Mouse (Mus musculus): ENCODE data around the gene Vip. TPM values are rescaled to one million over a fixed set of nuclear protein-coding genes. Genes with fewer than 3 reads are reported as not detected.

Gene Vip
- polyA plus RNA-seq, 1 experiment from 2014 or later, result not detected

- Histone ChIP-seq H3K36me3 (replicated peaks) (no peaks in the 10 kb centered on the region), H3K27me3 (no peaks in the 10 kb centered on the region), H3K4me3 (replicated peaks) (no peak overlapping the region), H3K27ac (no peak overlapping the region), H3K4me1 (no peaks in the 10 kb centered on the region), H3K9me3 (no peaks in the 10 kb centered on the region), H3K4me2 (no peak overlapping the region), H3K9ac (no peak overlapping the region)
- ATAC-seq (ENCODE audit: low FRiP score), result no peak
- WGBS, result 30% methylated on average over 1 of the region's 1 CpGs
These were observed 4.7 kb upstream of the Vip start for GRCm38 (mm10) chr10:5634336-5634735.

GRCm38 (mm10) chr10:5637322-5637721 is 1.7 kb upstream of the Vip start:
- Histone ChIP-seq H3K9ac (no peak overlapping the region), H3K4me3 (replicated peaks) (no peak overlapping the region), H3K27me3 (no peaks in the 10 kb centered on the region), H3K4me2 (no peak overlapping the region), H3K9me3 (no peaks in the 10 kb centered on the region), H3K4me1 (no peaks in the 10 kb centered on the region), H3K36me3 (replicated peaks) (no peaks in the 10 kb centered on the region), H3K27ac (no peak overlapping the region)
- ATAC-seq (ENCODE audit: low FRiP score), result no peak
- 83% methylated on average over 4 of the region's 4 CpGs for WGBS

DNA sequence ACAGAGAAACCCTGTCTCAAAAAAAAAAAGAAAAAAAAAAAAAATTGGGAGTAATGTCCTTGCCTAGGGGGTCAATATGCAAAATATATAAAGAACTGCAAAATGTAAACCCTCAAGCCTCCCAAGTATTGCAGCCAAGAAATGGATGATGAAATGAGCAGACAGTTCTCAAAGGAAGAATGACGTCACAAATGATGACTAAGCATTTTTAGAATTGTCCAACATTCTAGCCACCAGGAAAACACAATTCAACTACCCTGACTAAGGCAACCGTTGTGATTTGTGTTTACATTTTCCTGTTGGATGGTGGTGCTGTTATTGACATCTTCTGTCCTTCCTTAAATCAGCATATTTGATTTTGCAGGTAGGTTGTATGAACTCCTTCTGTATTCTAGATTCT is 42.3 kb downstream of the Vip start:
- 90% methylated on average over 2 of the region's 2 CpGs for WGBS
- no peaks in the 10 kb centered on the region for H3K36me3 ChIP-seq (replicated peaks)
- no peaks in the 10 kb centered on the region for H3K4me1 ChIP-seq
- H3K27me3 ChIP-seq, result no peaks in the 10 kb centered on the region
- no peak overlapping the region for H3K4me2 ChIP-seq
- ATAC-seq (ENCODE audit: low FRiP score), result no peak
- no peak overlapping the region for H3K4me3 ChIP-seq (replicated peaks)
- H3K9ac ChIP-seq, result no peak overlapping the region
- no peak overlapping the region for H3K27ac ChIP-seq
- H3K9me3 ChIP-seq, result no peaks in the 10 kb centered on the region

DNA sequence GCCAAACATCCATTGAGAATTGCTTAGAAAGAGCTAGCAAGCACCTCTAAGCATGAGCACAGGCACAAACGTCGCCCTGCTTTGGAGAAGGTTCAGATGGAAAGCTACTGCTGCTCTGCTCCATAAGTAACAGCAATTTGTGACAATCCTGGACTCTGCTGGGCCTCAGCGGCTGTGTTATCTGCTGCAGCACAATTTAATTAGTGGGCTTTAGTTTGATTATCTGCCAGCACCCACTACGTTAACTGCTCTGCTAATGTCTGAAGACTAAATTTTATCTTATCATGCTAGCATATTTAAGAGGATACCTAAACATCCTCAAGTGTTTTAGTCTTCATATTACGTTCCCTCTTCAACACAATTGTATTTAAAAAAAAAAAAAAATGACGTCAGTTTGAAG is 46.6 kb downstream of the Vip start:
- Histone ChIP-seq H3K4me2 (no peak overlapping the region), H3K4me3 (replicated peaks) (no peak overlapping the region), H3K9ac (no peak overlapping the region), H3K27ac (no peak overlapping the region), H3K4me1 (no peaks in the 10 kb centered on the region), H3K9me3 (no peaks in the 10 kb centered on the region), H3K36me3 (replicated peaks) (no peaks in the 10 kb centered on the region), H3K27me3 (no peaks in the 10 kb centered on the region)
- no peak for ATAC-seq (ENCODE audit: low FRiP score)
- WGBS, result 69% methylated on average over 6 of the region's 6 CpGs

GRCm38 (mm10) chr10:5694351-5694750 is 55.3 kb downstream of the Vip start:
- ATAC-seq (ENCODE audit: low FRiP score), result no peak
- Histone ChIP-seq H3K9ac (no peak overlapping the region), H3K27ac (no peak overlapping the region), H3K36me3 (replicated peaks) (no peaks in the 10 kb centered on the region), H3K4me1 (no peaks in the 10 kb centered on the region), H3K4me3 (replicated peaks) (no peak overlapping the region), H3K9me3 (no peaks in the 10 kb centered on the region), H3K4me2 (no peak overlapping the region), H3K27me3 (no peaks in the 10 kb centered on the region)
- WGBS, result 56% methylated on average over 1 of the region's 1 CpGs

Other genes with a start within 250 kb of the Vip start
- gene Syne1, start 87.7 kb upstream of the Vip start, polyA plus RNA-seq (2016; fragmentation: Nextera tagmentation; extraction: Ambion mirVana), result 2.5 and 3.2 TPM in 2 replicates
- 0.92 and 1.7 TPM in 2 replicates for gene Myct1, start 45.4 kb upstream of the Vip start, polyA plus RNA-seq (2016; fragmentation: Nextera tagmentation; extraction: Ambion mirVana)
- 82.4 and 93.9 TPM in 2 replicates for gene Fbxo5, start 166.4 kb downstream of the Vip start, polyA plus RNA-seq (2016; fragmentation: Nextera tagmentation; extraction: Ambion mirVana)
- 11.5 and 13.0 TPM in 2 replicates for gene Mtrf1l, start 184.7 kb downstream of the Vip start, polyA plus RNA-seq (2016; fragmentation: Nextera tagmentation; extraction: Ambion mirVana)